Mouse (Mus musculus) spleen, postnatal 4 days (tissue): ENCODE results near the gene Trim5.
"Not testable (repeated sequence)": the region's sequence is repeated elsewhere in the genome, so short reads cannot be mapped to it uniquely, and the experiment has no call there.

Experiments used
- DNase-seq, 2 experiments: peaks; one replicate each; pipeline ENCODE4 v3.0.0; 2022; ENCODE audit warnings: low spot score in 2 of 2

Trim5 gene

GRCm38 (mm10) chr7:104287576-104288443 is at the start of gene Trim5:
TSS of gene Trim5 (minus strand) at chr7:104288094.
- not testable (repeated sequence) for DNase-seq

DNA sequence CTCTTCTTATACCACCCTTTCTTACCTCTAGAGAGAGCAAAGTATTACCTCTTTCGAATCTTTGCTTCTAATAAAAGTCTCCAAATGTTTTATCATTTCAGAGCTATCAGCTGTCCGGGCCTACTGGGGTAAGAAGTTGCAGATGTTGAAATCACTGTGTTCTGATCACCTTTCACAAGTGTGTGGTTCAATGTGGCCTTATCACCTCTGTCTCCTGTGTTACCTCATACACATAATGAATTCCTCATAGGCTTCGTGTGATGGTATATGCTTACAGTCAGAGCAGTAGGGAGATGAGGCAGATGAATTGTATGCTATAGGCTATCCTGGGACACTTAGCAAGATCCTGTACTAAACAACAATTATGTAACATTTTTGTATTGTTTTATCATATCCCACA is 47.7 kb upstream of the Trim5 start:
- not testable (repeated sequence) for DNase-seq

- not testable (repeated sequence) for DNase-seq
These were observed 41.3 kb upstream of the Trim5 start, which contains the start of gene Trim34b for GRCm38 (mm10) chr7:104329171-104329570. TSS of gene Trim34b (plus strand) at chr7:104329471.

GRCm38 (mm10) chr7:104322028-104322427 is 34.1 kb upstream of the Trim5 start:
- no peak for DNase-seq

GRCm38 (mm10) chr7:104315369-104316080 is 27.6 kb upstream of the Trim5 start, which contains the start of gene Trim12a:
TSS of gene Trim12a (minus strand) at chr7:104315466.
- not testable (repeated sequence) for DNase-seq

DNA sequence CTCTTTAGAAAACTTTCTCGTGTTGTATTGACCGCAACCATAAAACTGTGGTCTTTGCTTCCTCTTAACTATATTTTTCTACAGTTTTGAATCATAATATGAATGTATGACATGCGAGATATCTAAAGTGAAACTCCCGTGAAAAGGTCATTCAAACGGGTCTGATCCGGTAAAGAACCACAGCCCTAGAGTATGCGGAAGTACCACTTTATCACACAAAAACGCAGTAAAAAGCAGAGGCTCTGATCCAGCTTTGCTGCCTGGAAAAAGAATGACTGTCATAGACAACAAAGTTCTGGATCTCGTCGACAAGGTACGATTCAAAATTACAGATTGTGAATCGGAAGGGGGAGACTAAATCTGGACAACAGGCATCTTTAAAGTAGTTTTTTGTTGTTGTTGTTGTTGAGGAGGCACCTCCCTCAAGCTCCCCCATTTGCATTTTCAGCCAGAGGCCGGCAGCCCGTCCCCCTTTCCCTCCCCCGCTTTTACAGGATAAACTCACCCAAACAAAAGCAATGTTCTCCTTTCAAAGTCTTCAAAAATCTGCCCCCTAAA is 27.0 kb upstream of the Trim5 start:
- no peak for DNase-seq

DNA sequence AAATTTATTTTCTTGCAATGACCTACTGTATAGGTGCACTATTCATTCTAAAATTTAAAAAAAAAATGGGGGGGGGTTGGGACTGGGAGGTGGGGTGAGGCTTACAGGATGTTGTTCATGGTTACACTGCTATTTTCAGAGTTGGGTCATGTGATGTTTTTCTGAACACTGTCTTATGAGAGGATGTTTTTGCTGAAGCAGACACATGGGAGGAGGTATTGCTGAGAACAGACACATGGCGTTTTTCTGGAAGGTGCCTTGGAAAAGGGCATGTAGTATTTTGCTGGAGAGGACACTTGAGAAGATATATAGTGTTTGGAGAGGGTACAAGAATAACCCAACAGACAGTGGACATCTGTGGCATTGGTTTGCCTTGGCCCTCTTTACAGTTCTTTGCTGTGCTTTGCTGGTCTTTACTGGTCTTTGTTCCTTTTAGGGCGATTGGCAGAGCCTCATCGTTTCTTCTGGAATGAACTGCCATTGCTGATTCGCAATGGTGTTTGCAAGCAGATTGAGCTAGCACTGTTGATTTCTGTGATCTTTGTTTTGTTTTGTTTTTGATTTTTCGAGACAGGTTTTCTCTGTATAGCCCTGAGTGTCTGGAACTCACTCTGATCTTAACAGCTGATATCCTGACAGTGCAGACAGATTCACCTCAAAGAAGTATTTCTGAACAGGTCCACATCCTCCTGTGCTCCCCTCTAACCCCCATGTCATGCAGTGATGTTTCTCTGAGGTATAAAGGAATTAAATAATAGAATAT is 3.9 kb upstream of the Trim5 start:
- DNase-seq = no peak

- DNase-seq = no peak
These were observed 2.7 kb upstream of the Trim5 start for GRCm38 (mm10) chr7:104290641-104291040.

DNA sequence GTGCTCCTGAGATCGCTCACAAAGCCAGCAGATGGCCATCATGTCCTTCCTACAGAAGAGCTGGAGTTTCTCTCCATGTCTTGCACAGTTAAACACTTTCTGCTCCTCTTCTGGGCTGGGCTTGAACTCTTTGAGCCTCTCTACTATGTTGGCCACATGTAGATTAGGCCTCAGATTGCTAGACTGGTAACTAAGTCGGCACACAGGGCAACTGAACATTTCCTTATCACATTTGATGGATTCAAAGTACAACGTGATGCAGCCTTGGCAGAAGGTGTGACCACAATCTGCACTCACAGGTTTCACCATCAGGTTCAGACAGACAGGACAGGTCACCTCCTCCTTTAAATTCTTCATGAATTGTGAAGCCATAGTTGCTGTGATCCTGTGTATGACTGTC is 8.5 kb downstream of the Trim5 start:
- not testable (repeated sequence) for DNase-seq

DNA sequence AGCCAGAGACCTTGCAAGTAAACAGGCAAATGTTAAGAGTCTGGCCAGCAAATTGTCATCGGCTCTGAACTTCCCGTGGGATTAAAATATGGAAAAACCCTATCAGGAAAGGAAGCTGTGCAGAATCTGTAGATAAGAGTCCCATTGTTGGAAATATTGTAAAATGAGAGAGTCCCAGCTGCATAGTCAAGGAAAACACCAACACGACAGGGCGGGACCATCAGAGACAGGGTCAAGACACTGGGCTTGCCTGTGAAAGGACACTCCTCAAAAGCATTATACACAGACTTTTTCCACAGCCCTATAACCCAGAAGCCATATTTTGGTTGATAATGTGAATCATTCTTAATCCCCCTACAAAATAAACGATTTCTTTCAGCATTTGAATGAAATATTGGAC is 22.6 kb downstream of the Trim5 start:
- not testable (repeated sequence) for DNase-seq

DNA sequence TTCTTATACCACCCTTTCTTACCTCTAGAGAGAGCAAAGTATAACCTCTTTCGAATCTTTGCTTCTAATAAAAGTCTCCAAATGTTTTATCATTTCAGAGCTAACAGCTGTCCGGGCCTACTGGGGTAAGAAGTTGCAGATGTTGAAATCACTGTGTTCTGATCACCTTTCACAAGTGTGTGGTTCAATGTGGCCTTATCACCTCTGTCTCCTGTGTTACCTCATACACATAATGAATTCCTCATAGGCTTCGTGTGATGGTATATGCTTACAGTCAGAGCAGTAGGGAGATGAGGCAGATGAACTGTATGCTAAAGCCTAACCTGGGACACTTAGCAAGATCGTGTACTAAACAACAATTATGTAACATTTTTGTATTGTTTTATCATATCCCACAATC is 27.5 kb downstream of the Trim5 start:
- DNase-seq = not testable (repeated sequence)

GRCm38 (mm10) chr7:104244287-104245181 is 43.4 kb downstream of the Trim5 start, which contains the start of gene Trim34a:
TSS of gene Trim34a (plus strand) at chr7:104244457.
- peak; percentile 43 to 67 for DNase-seq

DNA sequence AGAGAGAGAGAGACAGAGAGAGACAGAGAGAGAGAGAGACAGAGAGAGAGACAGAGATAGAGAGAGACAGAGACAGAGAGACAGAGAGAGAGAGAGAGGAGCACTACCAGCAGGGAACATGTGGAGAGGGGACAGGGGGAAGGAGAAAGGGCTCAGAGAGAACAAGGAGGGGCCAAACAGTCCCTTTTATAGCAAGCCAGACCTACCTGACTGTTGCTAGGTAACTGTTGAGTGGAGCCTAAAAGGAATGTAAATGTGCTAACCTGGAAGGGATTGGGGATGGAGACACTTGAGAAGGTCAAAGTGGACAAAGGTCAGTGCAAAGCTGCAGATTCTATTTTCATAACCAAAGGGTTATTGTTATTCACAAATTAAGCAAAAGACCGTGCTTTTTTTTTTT is 44.3 kb downstream of the Trim5 start:
- DNase-seq = no peak

- no peak for DNase-seq
These were observed 47.0 kb downstream of the Trim5 start for GRCm38 (mm10) chr7:104240857-104241256.

DNA sequence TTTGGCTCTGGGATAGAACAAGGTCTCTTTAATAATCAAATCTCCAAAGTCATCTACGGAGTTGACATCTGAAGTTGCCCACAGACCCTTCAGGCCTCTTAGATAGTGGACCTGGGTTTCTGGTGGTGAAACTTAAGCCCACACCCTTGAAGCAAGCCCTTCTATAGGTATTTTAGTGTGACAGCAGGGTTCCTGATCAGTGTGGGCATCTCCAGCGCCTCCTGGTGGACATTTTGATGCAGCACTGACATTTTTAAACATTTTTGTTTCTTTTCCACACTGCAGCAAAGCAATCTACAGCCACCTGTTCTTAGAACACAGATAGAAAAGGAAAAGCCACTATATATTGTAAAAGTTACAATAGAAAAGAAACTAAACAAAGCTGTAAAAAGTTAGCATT is 56.7 kb downstream of the Trim5 start:
- peak; percentile 30 to 76 for DNase-seq

DNA sequence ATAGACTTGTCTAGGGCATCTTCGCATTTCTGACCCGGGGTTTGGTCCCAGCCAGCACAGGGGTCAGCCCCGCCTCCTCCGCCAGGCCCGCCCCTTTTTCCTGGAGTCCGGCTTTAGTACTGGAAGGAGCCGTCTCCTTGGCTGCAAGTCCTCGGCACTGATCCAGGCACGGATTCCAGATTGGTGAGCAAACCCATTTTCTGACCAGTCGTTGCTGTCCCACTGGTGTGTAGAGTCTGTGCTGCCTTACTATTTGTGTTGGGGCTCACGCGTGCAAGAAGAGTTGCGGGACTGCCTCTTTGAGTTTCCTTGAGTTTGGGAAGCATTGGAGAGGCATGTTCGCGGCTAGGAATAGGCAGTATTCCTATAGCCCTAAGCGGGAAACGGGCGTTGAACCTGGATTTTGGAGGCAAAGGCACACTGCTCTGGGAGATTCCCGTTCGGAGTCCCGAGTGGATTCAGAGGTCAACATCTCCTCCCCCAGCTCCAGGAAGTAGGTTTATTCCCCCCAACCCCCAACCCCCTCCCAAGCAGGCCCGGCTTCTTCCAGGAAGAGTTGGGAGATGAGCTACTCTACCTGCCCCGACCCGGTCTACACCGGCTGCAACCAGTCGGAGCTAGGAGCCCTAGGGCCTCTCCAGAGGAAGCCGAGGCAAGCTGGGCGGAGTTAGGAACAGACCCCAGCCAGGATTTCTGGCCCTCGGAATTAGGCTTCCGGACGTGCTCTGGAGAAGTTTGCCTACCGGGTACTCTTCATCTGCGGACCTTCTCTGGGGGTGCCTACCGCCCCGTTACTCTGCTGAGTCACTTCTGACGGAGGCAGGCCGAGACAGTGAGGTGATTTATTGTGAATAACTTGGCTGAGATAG is 69.0 kb downstream of the Trim5 start, which contains the start of gene Trim6:
Trim6 (plus strand) TSS at position 93 of the 869 bp plus-strand sequence.
- DNase-seq = no peak

GRCm38 (mm10) chr7:104217881-104218280 is 70.0 kb downstream of the Trim5 start:
- no peak for DNase-seq

DNA sequence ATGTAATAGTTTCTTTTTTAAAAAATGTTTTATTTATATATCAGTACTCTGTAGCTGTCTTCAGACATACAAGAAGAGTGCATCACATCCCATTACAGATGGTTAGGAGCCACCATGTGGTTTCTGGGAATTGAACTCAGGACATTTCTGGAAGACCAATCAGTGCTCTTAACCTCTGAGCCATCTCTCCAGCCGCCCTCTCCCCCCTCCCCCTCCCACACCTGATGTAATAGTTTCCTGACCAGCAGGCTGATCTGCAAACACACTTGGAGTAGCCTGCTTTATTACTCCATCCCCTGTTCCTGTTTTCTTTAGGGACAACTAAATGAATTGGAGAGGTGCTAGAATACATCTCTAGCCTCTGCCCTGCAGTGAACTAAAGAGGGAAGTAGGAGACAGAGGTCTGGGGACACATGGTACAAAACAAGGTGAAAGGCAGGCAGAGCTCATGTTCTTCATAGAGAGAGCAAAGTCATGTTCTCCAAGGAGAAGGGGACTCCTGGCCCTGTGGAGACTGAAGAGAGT is 71.8 kb downstream of the Trim5 start:
- no peak for DNase-seq
